13 mouse cellular contexts compared by ENCODE assay signal in genomic region chr5:114264030-114264459, GRCm38 (mm10). TPM values are rescaled to one million over a fixed set of nuclear protein-coding genes. Genes with fewer than 3 reads are reported as not detected.
DNase-seq lines count a peak whose midpoint lies in the region; ATAC-seq and TF ChIP-seq lines count a peak whose summit lies in the region.
"Had no signal": no experiment of that assay in that cellular context is flagged by ENCODE, and none has a peak within 500 bp of the region (broad histone marks: within the 10 kb centered on the region; RNA-seq: fewer than 3 reads in every experiment).

No protein-coding gene starts in this region.

- H3K36me3 ChIP-seq in embryonic facial prominence, embryonic 11.5 days (replicated peaks; ENCODE audit: control insufficient read depth, insufficient read depth, low read depth, low read length): no peaks in the 10 kb centered on the region
- no peaks in the 10 kb centered on the region for H3K36me3 ChIP-seq in neural tube, embryonic 14.5 days (ENCODE audit: control insufficient read depth, insufficient read depth, low read length)

- no peak overlapping the region for H3K4me3 ChIP-seq in embryonic facial prominence, embryonic 11.5 days (ENCODE audit: low read depth, low read length)
- no peak overlapping the region for H3K4me3 ChIP-seq in neural tube, embryonic 14.5 days (ENCODE audit: low read depth, low read length)
- H3K4me3 ChIP-seq in left cerebral cortex, adult 2 months: no peak overlapping the region
- H3K4me3 ChIP-seq: heart, adult 2 months had no signal

- H3K4me2 ChIP-seq in embryonic facial prominence, embryonic 11.5 days (ENCODE audit: low read depth, low read length): no peak overlapping the region
- H3K4me2 ChIP-seq in neural tube, embryonic 14.5 days (ENCODE audit: low read depth, low read length): no peak overlapping the region

- no peaks in the 10 kb centered on the region for H3K9me3 ChIP-seq in embryonic facial prominence, embryonic 11.5 days (replicated peaks; ENCODE audit: control insufficient read depth, low read length)
- no peaks in the 10 kb centered on the region for H3K9me3 ChIP-seq in neural tube, embryonic 14.5 days (ENCODE audit: control insufficient read depth, low read length)

- DNase-seq in embryo, embryonic 10 days (ENCODE audit: low spot score): peak; percentile 52
- no peak for DNase-seq in embryo, embryonic 10.5 days (ENCODE audit: low spot score)
- no peak for DNase-seq in embryonic facial prominence, embryonic 11.5 days (ENCODE audit: low spot score)
- peak; percentile 57 for DNase-seq in mesoderm, embryonic 11.5 days (ENCODE audit: low read depth, low spot score)
- no peak for DNase-seq in lung, postnatal 4 days
- DNase-seq in left cerebral cortex, adult 9 months (ENCODE audit: low spot score in 2 of 2): no peak
- DNase-seq in left cerebral cortex, adult 2 months (ENCODE audit: extremely low spot score in 1 of 2, low spot score in 2 of 2): no peak
- DNase-seq: heart, adult 2 months; heart, postnatal 4 days had no signal

- no peak for TF ChIP-seq CTCF in left cerebral cortex, adult 2 months (IDR thresholded peaks at IDR 0.05)

- ATAC-seq in embryonic facial prominence, embryonic 11.5 days (replicated peaks; ENCODE audit: insufficient number of reproducible peaks, low FRiP score, low TSS enrichment, low read depth): peak; percentile 72; the same call in 1 of the 2 replicates
- peak; percentile 71 for ATAC-seq in neural tube, embryonic 14.5 days (ENCODE audit: low read depth)
- ATAC-seq: lung, postnatal 0 days had no signal

- no peak overlapping the region for H3K9ac ChIP-seq in embryonic facial prominence, embryonic 11.5 days (replicated peaks; ENCODE audit: low read length)
- no peak overlapping the region for H3K9ac ChIP-seq in neural tube, embryonic 14.5 days (replicated peaks; ENCODE audit: low read depth, low read length)

- no peaks in the 10 kb centered on the region for H3K4me1 ChIP-seq in embryonic facial prominence, embryonic 11.5 days (ENCODE audit: control insufficient read depth, insufficient read depth, low read length)
- H3K4me1 ChIP-seq in neural tube, embryonic 14.5 days (ENCODE audit: control insufficient read depth, insufficient read depth, low read length): 0 out of 2 replicates have a peak, but pooled peaks cover 2% of the 10 kb centered on the region

- intact Hi-C loops in left cerebral cortex, adult 2 months (cut with DNase I): no loop called here

- WGBS in embryonic facial prominence, embryonic 11.5 days: 80% methylated on average over 8 of the region's 8 CpGs
- WGBS in neural tube, embryonic 14.5 days: 35% methylated on average over 8 of the region's 8 CpGs

- H3K27me3 ChIP-seq in embryonic facial prominence, embryonic 11.5 days (ENCODE audit: control insufficient read depth, insufficient read depth, low read length): no peaks in the 10 kb centered on the region
- peaks cover 6% of the 10 kb centered on the region for H3K27me3 ChIP-seq in neural tube, embryonic 14.5 days (ENCODE audit: control insufficient read depth, insufficient read depth, low read length)

- no peak overlapping the region for H3K27ac ChIP-seq in embryonic facial prominence, embryonic 11.5 days (replicated peaks; ENCODE audit: low read depth, low read length)
- H3K27ac ChIP-seq in neural tube, embryonic 14.5 days (ENCODE audit: low read depth, low read length): no peak overlapping the region
- H3K27ac ChIP-seq in left cerebral cortex, adult 2 months: no peak overlapping the region
- H3K27ac ChIP-seq: heart, adult 2 months had no signal

RNA-seq across cellular contexts. Expression of gene Foxn4, which starts 9.6 kb away (rescaled TPM):
- polyA plus RNA-seq in embryonic facial prominence, embryonic 11.5 days (2014; fragmentation: Nextera tagmentation; extraction: Ambion mirVana): 0.42 and 1.3 TPM in 2 replicates
- not detected in 2 replicates for polyA plus RNA-seq in neural tube, embryonic 14.5 days (2014; fragmentation: Nextera tagmentation; extraction: Ambion mirVana)
- total RNA-seq in left cerebral cortex, adult 2 months (2021): not detected
- total RNA-seq: heart, adult 2 months; heart, postnatal 4 days; layer of hippocampus, postnatal 10 days had no signal
- polyA plus RNA-seq: cortical plate, adult 2 months had no signal

RNA-seq across cellular contexts. Expression of gene Myo1h, which starts 24.9 kb away (rescaled TPM):
- polyA plus RNA-seq in embryonic facial prominence, embryonic 11.5 days (2014; fragmentation: Nextera tagmentation; extraction: Ambion mirVana): 0.38 and 1.2 TPM in 2 replicates
- polyA plus RNA-seq in neural tube, embryonic 14.5 days (2014; fragmentation: Nextera tagmentation; extraction: Ambion mirVana): 0.75 and 0.88 TPM in 2 replicates
- total RNA-seq in left cerebral cortex, adult 2 months (2021): 1 to 10 TPM; 1.6 to 2.6 TPM

Comparison
In these comparisons a context has a peak if more than half of its experiments do, and no peak if none do; other contexts are left out.
1. DNase-seq: peak in embryo, embryonic 10 days (single experiment) and mesoderm, embryonic 11.5 days (single experiment); none in embryo, embryonic 10.5 days (single experiment), embryonic facial prominence, embryonic 11.5 days (single experiment), lung, postnatal 4 days (0 of 2), left cerebral cortex, adult 9 months (0 of 2) and left cerebral cortex, adult 2 months (0 of 2).